Mouse (Mus musculus) ZHBTc4 (cell line): ENCODE results near the gene Dcps.
"Not testable (repeated sequence)": the region's sequence is repeated elsewhere in the genome, so short reads cannot be mapped to it uniquely, and the experiment has no call there.

Experiments used
- DNase-seq: peaks from one replicate; pipeline ENCODE4 v3.0.0-alpha.2; 2011; ENCODE audit warnings: low read depth, low spot score

The Dcps gene

DNA sequence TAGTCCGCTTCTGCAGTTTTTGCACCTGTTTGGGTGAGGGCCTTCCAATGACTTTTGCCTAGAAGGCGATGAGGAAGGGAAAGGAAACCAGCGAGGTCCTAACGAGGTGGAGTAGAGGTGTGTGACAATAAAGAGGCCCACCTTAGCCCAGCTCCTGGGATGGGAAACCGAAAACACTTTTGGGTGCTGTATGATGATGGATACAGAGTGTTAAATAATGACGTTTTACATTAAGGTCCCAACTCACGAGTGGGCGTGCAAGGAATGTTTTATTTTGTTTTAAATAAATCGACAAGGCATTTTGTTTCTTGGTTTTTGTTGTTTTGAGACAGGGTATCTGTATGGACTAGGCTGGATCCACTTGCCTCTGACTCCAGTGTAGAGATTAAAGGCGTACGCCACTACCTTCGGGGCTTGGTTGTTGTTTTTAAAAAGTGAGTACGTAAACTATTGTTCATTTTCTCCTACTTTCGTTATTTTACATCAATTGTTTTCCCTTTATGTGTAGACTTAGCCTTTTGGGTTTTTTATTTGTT lies 331 bp upstream of the Dcps start:
- no peak for DNase-seq

DNA sequence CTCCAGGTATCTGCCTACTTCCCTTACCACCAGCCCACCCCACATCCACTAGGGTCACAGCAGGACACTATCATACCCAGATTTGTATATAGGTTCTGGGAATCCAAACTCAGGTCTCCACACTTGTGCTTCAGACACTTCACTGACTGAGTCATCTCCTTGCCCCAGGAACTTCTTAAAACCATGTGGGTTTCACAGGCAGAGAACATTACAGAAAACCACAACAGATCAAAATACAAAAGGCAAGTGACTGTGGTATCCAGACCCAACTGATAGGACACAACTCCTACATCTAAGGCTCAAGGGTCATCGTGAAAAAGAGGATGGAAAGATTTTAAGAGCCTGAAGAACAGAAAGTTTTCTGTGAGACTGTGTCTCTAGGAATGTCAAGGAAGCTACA lies 2.5 kb downstream of the Dcps start:
- no peak for DNase-seq

DNA sequence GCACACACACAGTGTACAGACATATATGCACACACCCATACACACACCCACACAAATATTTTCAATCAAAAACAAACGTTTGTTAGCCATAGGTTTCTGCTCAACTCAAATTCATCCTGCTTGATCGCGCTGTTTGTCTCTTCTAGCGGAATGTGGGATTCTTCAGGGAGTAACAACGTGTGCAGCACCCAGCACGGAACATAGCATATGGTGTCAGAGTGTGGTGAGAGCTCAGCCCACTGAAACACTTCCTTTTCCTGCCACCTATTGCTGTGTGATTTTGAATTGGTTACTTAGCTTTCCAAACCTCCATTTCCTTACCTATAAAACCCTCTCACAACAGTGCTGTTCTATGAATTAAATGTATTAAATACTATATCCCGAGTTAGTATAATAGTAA lies 5.8 kb downstream of the Dcps start:
- no peak for DNase-seq

DNA sequence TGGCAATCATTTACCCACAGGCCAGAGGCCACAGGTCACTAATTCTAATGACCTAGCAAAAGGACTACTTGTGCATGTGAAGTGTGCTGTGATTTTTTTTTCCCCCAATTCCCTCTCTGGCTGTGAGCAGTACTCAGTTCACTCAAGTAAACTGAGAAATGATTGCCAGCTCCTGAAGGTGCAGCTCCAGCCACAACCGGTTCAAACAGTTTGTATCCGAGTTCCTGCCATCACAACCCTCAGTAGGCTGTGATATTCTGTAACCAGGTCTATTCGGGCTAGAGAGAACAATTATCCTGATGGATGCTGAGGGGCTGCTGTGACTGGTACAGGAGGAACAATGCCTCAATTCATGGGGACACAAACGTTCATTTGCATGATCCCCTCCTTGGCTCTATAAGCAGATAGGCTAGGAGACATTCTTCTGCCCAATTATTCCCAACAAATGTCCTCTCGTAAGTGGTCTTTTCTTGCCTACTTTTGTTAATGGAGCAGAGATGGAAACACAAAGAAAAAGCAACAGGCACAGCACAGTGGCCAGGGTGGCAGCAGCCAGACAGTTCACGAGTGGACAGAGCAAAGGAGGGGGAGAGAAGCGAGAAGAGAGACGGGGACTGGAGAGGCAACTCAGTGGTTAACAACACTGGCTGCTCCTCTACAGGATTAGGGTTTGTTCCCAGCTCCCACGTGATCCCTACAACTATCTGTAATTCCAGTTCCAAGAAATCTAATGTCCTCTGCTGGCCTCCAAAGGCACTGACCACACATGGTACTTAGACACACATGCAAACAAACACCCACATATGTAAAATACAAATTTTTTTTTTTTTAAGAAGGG lies 8.8 kb downstream of the Dcps start:
- no peak for DNase-seq

DNA sequence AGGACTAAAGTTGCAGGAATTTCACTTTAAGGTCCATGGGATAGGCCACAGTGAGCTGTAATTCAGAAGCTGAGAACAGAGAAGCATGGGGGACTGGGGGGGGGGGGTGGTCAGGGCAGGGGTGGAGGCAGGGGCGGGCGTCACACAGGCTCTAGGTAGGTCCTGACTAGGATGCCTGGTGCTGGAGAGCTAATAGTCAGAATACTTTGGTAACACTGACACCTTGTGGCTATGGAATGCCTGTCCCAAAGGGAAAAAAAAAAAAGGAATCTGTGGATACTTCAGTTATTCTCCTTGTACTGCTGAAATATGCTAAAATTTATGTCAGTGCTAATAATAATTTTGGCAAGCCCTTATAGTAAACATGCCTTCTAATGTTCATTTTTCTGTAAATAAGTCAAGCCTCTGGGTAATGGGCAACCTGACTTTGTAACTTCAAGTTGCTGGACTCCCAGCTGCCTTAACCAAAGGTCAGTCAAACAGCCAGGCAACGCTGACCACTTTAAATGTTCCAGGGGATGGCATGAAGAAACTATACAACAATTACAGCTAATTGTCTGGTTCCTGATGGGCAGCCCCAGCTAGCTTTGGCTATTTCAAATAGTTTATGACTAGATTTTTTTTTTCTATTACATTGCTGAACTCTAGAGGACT lies 9.6 kb downstream of the Dcps start:
- DNase-seq = peak; percentile 36

DNA sequence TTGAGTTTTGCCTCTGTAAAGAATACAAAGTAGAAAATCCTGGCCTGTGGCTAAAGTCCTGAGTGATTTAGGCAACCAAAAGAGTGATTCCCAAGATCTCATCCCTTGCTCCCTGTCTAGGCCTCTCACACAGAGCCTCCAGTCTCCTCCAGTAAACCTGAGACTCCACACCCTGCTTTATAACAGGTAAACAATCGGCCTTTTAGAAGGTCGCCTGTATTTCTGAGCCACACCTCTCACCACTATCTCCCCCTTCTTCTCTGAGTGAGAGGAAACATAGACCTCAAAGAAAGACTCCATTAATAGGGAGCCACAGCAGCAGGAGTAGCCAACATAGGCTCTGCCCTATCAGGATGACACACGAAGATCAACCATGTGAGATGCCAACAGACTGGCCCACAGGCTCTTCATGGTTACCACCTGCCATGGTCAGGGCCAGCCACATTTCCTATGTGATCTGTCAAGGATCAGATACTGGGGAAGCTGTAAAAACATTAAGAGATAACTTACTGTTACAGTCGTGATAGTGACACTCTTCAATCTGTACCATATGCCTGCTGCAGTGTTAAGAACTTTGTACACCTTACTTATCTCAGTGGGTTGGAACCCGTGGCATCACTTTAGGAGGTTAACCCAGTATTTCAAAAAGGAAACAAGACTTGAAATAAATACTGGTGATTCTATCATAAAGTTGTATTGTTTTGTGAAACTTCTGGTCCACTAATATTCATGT lies 11.6 kb downstream of the Dcps start:
- DNase-seq = no peak

DNA sequence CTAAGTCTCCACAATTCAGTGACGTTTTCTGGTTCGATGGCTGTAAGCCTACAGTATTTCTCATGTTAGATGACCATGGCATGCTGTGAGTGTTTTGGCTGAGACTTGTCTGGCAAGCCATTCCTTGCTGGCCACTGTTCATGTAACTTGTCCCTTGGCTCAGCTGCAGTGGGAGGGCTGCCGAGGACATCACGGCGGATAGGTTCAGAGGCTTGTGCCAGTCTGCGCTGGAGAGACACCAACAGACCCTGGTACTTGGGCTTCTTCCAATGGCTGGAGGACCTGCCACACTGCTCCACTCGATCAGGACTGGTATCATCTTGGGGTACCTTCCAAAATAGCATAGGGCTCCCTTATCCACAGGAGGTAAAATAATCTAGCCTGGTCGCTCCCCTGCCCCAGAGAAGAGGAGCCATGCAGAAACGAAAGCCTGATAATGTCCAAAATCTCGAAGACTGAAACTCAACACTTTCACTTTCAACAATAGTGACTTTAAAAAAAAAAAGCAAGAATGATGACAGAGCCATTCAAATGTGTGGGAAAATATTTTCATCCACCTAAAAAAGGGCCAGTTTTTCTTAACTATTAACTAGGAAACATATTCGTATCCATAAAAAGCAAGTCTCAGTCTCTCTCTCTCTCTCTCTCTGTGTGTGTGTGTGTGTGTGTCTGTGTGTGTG lies 12.7 kb downstream of the Dcps start:
- no peak for DNase-seq

DNA sequence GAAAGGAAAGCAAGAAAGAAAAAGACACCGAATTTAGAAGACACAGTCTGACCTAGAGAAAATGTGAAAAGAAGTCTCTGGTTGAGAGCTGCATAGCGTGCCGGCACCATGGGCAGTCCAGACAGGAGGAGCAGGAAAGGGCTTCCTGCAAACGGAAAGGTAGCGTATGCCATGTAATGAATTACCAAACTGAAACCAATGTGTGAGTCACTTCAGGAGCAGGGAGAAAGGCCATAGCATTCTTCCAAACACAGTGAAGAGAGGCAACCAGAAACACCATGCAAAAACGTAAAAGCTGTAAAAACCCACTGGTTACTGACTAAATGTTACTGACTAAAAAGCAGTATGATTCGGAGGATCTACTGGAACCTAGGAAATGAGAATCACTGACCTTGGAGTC lies 14.1 kb downstream of the Dcps start:
- no peak for DNase-seq

DNA sequence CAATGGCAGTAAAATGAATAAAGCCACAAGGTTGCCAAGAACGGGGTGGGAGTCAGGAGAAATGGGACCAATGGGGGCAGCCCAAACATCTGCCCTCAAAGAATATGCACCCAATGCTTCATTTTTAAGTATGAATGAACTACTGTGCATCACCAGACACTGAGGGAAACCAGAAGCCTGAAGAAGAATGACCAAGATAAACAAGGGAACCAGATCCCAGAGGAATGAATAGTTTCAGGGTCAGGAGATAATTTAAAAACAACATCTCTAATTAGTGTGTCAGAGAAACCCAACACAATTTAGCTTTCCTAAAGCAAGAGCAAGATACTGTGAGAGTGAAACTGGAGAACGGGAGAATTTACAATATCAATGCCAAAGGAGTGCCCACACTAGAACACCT lies 15.2 kb downstream of the Dcps start:
- DNase-seq = no peak

DNA sequence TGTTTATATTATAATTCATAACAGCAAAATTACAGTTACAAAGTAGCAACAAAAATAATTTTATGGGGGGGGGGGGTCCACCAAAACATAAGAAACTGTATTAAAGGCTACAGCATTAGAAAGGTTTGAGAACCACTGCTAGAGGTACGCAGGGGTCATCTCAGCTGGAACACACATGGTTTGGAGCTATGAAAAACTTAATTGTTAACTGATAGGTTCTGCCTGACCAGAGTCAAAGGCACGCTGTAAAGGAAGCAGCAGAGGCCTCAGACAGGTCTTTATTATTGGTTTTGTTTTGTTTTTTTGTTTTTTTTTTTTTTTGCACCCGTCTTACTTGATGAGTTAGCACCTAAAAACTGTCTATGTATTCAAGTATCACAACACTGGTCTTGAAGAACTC lies 17.4 kb downstream of the Dcps start:
- DNase-seq = no peak

DNA sequence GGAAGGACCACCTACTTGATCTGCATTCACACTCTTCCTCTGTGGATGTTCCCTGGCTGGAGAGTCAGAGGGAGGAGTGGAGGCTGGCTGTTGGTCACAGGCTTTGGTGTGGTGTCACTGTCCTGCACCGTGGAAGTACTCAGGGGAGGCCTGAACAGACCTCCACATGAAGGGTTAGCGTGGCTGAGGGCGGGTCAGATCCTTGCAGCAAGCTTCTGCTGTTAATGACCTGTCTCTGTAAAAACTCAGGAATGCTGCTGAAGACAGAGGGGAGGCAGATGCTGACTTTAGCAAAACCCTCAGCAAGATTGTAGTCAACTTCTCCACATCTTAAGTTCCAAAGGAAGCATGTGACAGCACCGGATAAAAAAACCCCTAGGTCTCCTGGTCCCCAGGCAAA lies 19.0 kb downstream of the Dcps start:
- no peak for DNase-seq

DNA sequence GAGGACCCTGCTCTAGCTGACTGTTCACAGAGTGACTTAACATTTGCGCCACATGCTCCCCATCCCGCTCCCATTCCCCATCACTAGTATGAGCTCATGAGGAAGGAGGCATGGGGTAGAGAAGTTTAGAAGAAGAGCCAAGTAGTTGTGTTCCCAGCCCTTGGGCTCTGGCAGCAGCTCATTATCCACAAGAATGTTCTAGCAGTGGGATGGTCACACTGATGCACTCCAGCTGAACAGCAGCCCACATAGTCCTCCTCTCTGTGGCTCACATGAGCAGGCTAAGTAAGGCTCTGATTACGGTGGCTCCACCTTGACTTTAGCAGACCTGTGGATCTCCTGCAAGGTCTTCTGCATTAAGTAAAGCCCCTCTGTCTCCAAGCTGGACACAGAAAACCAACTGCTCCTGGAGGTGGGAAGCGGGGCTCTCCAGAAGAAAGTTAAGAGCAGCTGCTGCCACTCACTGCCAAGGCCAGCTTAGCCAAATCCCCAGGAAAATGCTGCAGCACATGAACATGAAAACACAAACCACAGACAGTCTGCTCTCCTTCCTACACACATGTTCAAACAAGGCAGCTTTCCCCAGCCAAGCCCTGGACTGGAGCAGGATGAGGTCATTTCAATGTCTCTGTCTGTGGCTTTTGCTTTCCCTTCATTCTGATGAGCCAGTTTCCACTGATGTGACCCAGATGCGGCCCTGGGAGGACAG lies 19.7 kb downstream of the Dcps start:
- no peak for DNase-seq

DNA sequence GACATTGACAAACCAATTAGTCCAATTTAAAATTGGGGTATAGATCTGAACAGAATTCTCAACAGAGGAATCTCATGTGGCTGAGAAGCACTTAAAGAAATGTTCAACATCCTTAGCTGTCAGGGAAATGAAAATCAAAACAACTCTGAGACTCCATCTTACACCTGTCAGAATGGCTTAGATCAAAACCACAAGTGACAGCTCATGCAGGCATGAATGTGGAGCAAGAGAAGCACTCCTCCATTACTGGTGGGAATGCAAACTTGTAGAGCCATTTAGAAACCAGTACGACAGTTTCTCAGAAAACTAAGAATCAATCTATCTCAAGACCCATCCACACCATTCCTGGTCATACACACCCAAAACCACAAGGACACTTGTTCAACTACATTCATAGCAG lies 22.9 kb downstream of the Dcps start:
- DNase-seq = no peak

DNA sequence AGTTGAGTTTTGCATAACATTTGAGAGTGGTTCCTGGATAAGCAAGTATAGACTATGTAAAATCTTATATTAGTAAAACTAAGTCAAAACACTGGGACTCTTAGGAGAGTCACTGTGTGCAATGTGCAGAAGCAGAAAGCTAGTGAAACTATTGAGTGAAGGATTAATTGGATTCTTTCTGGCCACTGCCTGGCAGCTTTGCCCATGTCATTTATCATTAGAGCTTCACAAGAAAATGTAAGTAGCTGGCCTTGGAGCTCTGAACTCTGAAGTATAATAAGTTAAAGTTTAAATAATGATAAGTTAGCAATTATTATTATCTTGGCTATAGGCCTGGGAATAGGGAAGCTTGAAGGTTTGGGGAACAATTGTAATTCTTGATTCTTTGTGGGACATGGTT lies 27.0 kb downstream of the Dcps start:
- not testable (repeated sequence) for DNase-seq

DNA sequence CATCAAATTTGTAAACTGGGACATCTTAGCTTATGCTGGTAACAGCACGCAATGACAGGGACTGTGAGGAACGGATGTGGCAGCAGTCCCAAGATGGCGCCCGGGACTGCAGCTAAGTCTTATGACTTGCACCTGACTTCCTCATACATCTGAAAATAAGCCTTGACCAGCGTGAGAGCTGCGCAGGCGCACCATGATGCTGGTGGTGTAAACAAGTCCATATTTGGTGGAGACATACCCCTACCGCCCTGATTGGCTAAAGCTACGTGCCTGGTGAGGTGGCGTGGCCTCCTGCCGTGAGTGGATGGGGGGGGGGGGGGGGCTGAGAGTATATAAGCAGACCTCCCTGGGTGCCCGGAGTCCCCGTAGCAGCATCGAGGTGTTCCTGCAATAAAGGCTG lies 28.6 kb downstream of the Dcps start:
- DNase-seq = peak; percentile 88

DNA sequence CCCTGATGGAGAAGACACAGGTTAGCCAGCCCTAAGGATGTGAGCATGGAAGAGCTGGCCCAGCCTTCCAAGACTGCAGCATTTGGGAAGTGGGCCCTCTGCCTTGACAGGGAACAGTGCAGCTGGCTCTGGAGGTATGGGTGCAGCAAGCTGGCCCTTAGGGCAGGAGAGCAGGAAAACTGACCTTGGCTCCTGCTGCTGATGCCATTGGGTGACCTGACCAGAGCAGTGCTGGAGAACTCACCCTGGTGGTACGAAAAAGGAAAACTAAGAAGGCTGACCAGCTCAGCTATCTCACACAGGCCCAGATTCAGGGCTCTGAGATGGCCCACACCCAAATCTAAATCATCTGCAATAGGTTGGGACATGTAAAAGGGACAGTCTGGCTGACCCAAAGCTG lies 30.0 kb downstream of the Dcps start:
- DNase-seq = no peak

DNA sequence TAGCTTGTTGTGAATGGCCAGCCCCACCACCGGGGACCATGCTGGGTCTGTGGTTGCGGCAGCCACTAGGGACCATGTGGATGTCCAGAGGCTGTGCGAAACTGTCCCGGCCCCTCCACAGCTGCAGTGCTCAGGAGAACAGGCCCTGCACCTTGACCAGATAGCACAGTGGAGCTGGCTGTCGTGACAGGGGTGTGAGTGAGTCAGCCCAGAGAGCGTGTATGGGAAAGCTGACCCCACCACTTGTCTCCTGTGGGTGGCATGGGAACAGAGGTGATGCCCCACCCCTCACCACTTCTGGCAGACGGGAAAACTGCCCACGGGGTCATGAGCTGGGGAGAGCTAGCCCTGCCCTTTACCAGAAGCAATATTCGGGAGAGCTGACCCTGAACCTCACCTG lies 30.7 kb downstream of the Dcps start:
- DNase-seq = no peak

DNA sequence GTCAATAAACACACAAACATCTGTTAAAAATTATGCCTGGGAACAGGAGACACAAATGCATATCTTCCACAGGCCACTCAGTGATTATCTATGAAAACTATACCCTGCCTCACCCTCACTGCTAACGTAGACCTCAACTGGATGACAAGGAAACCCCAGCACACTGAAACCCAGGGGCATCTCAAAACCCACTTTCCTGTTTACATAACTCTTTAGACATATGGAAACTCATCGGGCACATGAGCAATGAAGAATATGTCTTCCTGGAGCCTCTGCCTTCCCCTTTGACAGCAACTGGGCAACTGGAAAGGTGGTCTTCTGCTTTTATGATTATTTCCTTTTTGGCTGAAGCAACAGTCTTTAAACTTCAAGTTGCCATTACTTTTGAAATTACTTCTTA lies 33.6 kb downstream of the Dcps start:
- no peak for DNase-seq

DNA sequence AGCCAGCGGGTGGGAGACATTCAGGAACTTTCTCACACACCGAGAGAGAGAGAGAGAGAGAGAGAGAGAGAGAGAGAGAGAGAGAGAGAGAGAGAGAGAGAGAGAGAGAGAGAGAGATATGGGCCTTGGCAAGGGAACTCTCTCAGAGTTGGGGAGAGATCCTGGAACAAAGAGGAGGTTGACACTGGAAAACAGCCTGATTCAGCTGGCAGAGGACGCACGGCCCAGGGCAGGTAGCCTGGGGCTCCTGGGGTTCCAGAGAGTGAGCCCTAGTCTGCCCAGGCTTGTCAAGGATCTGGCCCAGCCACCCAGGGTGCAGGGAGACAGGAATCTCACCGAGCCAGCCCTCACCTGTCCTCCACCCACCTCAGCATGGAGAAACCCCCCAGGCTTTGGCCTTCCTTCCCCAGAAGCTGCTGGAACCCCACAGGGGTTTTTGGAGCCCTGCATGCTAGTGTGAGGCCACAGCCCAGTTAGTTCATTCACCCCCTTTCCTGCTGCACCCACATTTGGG lies 36.6 kb downstream of the Dcps start:
- DNase-seq = no peak

DNA sequence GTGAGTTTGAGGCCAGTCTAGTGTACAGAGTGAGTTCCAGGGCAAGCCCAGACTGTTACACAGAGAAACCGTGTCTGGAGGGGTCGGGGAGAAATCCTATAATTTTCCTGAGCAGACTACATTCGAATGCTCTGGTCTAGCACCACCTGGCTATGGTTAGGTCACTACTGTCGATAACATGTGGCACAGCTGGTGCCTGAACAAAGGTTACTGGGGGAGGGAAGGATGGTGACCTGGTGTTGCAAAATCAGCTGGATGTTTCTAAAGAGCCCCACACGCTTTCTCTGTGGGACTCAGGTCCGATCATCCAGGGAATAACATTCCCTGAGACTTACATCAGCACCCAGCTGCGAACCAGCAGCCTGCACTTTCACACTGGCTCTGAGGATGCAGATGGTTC lies 37.8 kb downstream of the Dcps start:
- DNase-seq = no peak

DNA sequence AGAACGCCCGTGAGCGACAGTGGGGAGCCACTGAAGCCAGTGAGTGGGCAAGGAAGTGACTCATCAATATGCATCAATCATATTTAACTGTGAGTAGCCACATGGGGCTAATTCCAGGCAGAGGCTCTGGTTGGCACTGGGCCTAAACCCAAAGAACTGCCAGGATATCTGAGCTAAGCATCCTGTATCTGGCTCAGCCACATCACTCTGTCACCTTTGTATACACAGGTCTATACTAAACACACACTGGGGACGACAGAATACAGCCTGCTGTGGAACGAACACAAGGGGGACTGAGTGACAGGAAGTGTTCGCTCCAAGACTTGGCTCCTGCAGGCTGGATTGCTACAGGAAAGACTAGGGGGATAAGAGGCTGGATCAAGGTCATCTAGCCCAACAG lies 40.3 kb downstream of the Dcps start:
- no peak for DNase-seq
